Mouse (Mus musculus): Measurements from ENCODE around the gene Khdrbs1. TPM values are rescaled to one million over a fixed set of nuclear protein-coding genes. Genes with fewer than 3 reads are reported as not detected.
"Not testable (repeated sequence)": the region's sequence is repeated elsewhere in the genome, so short reads cannot be mapped to it uniquely, and the experiment has no call there.

Gene Khdrbs1
- total RNA-seq, 1 experiment, result 58.2 TPM

DNA sequence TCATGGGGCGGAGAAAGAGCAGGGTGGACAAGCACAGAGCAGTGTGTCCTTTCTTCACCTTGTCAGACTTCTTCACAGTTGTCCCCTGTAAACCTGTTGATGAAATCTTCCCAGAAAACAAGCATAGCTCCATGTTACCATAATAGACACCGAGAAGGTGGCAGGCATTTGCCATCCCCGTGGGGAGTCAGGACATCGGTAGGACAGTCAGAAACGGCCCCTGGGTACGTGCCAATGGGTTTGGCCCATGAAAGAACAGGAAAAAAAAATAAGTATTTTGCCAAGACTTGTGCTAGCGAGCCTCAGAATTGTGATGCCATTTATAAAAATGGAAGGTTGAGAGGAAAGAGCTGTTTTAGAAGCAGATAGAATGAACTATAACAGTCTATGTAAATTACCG lies 25.7 kb upstream of the Khdrbs1 start:
- no peak overlapping the region for H3K9ac ChIP-seq (ENCODE audit: insufficient read depth, low read depth, low read length, poor library complexity, severe bottlenecking)
- H3K36me3 ChIP-seq (ENCODE audit: control insufficient read depth, insufficient read depth, low read length, poor library complexity, severe bottlenecking), result no peaks in the 10 kb centered on the region
- DNase-seq (ENCODE audit: low read depth, low spot score), result no peak
- no peaks in the 10 kb centered on the region for H3K9me3 ChIP-seq (ENCODE audit: control insufficient read depth, insufficient read depth, low read depth, low read length)
- in situ Hi-C loops (cut with MboI; ENCODE audit: low sequenced_read_pairs in 2 of 2, unreplicated experiment in 2 of 2), result no loop called here
- peaks cover 0 to 10% of the 10 kb centered on the region in 2 experiments; a peak in 2 of 4 replicates for H3K4me1 ChIP-seq (ENCODE audit: control insufficient read depth in 2 of 2, insufficient read depth in 2 of 2, low read length in 2 of 2, poor library complexity in 1 of 2)
- H3K4me3 ChIP-seq (ENCODE audit: insufficient read depth in 1 of 2, low read depth in 1 of 2, low read length in 2 of 2, poor library complexity in 1 of 2, severe bottlenecking in 1 of 2), result no peak overlapping the region
- no peak for TF ChIP-seq HCFC1 (IDR thresholded peaks at IDR 0.05; ENCODE audit: borderline replicate concordance, insufficient read depth, low read length)
- no peak for TF ChIP-seq MAFK (IDR thresholded peaks at IDR 0.05; ENCODE audit: insufficient read depth, low read depth, low read length)
- no peak for TF ChIP-seq ZNF384 (IDR thresholded peaks at IDR 0.05; ENCODE audit: low read depth, low read length)
- H3K27ac ChIP-seq (ENCODE audit: insufficient read depth, low read depth, low read length, poor library complexity, severe bottlenecking), result no peak overlapping the region

GRCm38 (mm10) chr4:129765351-129765750 lies 23.2 kb upstream of the Khdrbs1 start:
- Histone ChIP-seq H3K36me3 (ENCODE audit: control insufficient read depth, insufficient read depth, low read length, poor library complexity, severe bottlenecking) (no peaks in the 10 kb centered on the region), H3K9me3 (ENCODE audit: control insufficient read depth, insufficient read depth, low read depth, low read length) (no peaks in the 10 kb centered on the region), H3K4me1 (ENCODE audit: control insufficient read depth in 2 of 2, insufficient read depth in 2 of 2, low read length in 2 of 2, poor library complexity in 1 of 2) (no peaks in the 10 kb centered on the region), H3K9ac (ENCODE audit: insufficient read depth, low read depth, low read length, poor library complexity, severe bottlenecking) (no peak overlapping the region), H3K4me3 (ENCODE audit: insufficient read depth in 1 of 2, low read depth in 1 of 2, low read length in 2 of 2, poor library complexity in 1 of 2, severe bottlenecking in 1 of 2) (no peak overlapping the region), H3K27ac (ENCODE audit: insufficient read depth, low read depth, low read length, poor library complexity, severe bottlenecking) (no peak overlapping the region)
- TF ChIP-seq MAFK (IDR thresholded peaks at IDR 0.05; ENCODE audit: insufficient read depth, low read depth, low read length) (no peak), ZC3H11A (IDR thresholded peaks at IDR 0.05; ENCODE audit: borderline replicate concordance, low read depth, low read length) (no peak), CHD2 (IDR thresholded peaks at IDR 0.05; ENCODE audit: low read depth, low read length) (no peak), ZNF384 (IDR thresholded peaks at IDR 0.05; ENCODE audit: low read depth, low read length) (no peak), HCFC1 (IDR thresholded peaks at IDR 0.05; ENCODE audit: borderline replicate concordance, insufficient read depth, low read length) (no peak)
- in situ Hi-C loops (cut with MboI; ENCODE audit: low sequenced_read_pairs in 2 of 2, unreplicated experiment in 2 of 2), result no loop called here
- no peak for DNase-seq (ENCODE audit: low read depth, low spot score)

- H3K36me3 ChIP-seq (ENCODE audit: control insufficient read depth, insufficient read depth, low read length, poor library complexity, severe bottlenecking); H3K9ac ChIP-seq (ENCODE audit: insufficient read depth, low read depth, low read length, poor library complexity, severe bottlenecking); H3K9me3 ChIP-seq (ENCODE audit: control insufficient read depth, insufficient read depth, low read depth, low read length); DNase-seq (ENCODE audit: low read depth, low spot score); H3K4me3 ChIP-seq (ENCODE audit: insufficient read depth in 1 of 2, low read depth in 1 of 2, low read length in 2 of 2, poor library complexity in 1 of 2, severe bottlenecking in 1 of 2); H3K4me1 ChIP-seq (ENCODE audit: control insufficient read depth in 2 of 2, insufficient read depth in 2 of 2, low read length in 2 of 2, poor library complexity in 1 of 2); in situ Hi-C loops (cut with MboI; ENCODE audit: low sequenced_read_pairs in 2 of 2, unreplicated experiment in 2 of 2); H3K27ac ChIP-seq (ENCODE audit: insufficient read depth, low read depth, low read length, poor library complexity, severe bottlenecking): not testable (repeated sequence)
These were observed 20.4 kb upstream of the Khdrbs1 start for GRCm38 (mm10) chr4:129762496-129762895.

DNA sequence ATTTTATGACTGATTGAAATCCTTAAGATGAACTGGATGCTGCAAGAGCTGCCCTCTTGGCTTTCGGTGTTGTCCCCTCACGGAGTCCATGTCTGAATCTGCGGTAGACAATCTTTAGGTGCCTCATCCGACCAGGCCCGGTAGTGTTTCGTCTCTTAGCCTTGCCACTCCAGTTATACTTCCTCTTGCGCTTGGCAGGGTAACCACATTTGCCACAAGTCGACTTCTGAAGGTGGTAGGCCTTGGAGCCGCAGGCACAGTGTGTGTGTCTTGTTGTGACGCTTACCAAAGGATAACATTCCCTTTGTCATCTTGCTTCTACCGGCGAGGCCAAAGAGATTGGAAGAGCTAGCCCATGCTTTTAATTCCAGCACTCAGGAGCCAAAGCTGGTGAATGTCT lies 19.5 kb upstream of the Khdrbs1 start:
- TF ChIP-seq CHD2 (IDR thresholded peaks at IDR 0.05; ENCODE audit: low read depth, low read length) (no peak), ZNF384 (IDR thresholded peaks at IDR 0.05; ENCODE audit: low read depth, low read length) (no peak), MAFK (IDR thresholded peaks at IDR 0.05; ENCODE audit: insufficient read depth, low read depth, low read length) (no peak), ZC3H11A (IDR thresholded peaks at IDR 0.05; ENCODE audit: borderline replicate concordance, low read depth, low read length) (no peak), HCFC1 (IDR thresholded peaks at IDR 0.05; ENCODE audit: borderline replicate concordance, insufficient read depth, low read length) (no peak)
- Histone ChIP-seq H3K9ac (ENCODE audit: insufficient read depth, low read depth, low read length, poor library complexity, severe bottlenecking) (no peak overlapping the region), H3K9me3 (ENCODE audit: control insufficient read depth, insufficient read depth, low read depth, low read length) (no peaks in the 10 kb centered on the region), H3K27ac (ENCODE audit: insufficient read depth, low read depth, low read length, poor library complexity, severe bottlenecking) (no peak overlapping the region), H3K4me3 (ENCODE audit: insufficient read depth in 1 of 2, low read depth in 1 of 2, low read length in 2 of 2, poor library complexity in 1 of 2, severe bottlenecking in 1 of 2) (no peak overlapping the region), H3K4me1 (ENCODE audit: control insufficient read depth in 2 of 2, insufficient read depth in 2 of 2, low read length in 2 of 2, poor library complexity in 1 of 2) (no peaks in the 10 kb centered on the region; a peak in 1 of 4 replicates), H3K36me3 (ENCODE audit: control insufficient read depth, insufficient read depth, low read length, poor library complexity, severe bottlenecking) (no peaks in the 10 kb centered on the region)
- DNase-seq (ENCODE audit: low read depth, low spot score), result no peak
- in situ Hi-C loops (cut with MboI; ENCODE audit: low sequenced_read_pairs in 2 of 2, unreplicated experiment in 2 of 2), result no loop called here

- Histone ChIP-seq H3K36me3 (ENCODE audit: control insufficient read depth, insufficient read depth, low read length, poor library complexity, severe bottlenecking) (no peaks in the 10 kb centered on the region), H3K4me3 (ENCODE audit: insufficient read depth in 1 of 2, low read depth in 1 of 2, low read length in 2 of 2, poor library complexity in 1 of 2, severe bottlenecking in 1 of 2) (no peak overlapping the region), H3K9me3 (ENCODE audit: control insufficient read depth, insufficient read depth, low read depth, low read length) (no peaks in the 10 kb centered on the region), H3K9ac (ENCODE audit: insufficient read depth, low read depth, low read length, poor library complexity, severe bottlenecking) (no peak overlapping the region), H3K27ac (ENCODE audit: insufficient read depth, low read depth, low read length, poor library complexity, severe bottlenecking) (no peak overlapping the region), H3K4me1 (ENCODE audit: control insufficient read depth in 2 of 2, insufficient read depth in 2 of 2, low read length in 2 of 2, poor library complexity in 1 of 2) (peaks cover 2 to 8% of the 10 kb centered on the region in 2 experiments; a peak in 3 of 4 replicates)
- in situ Hi-C loops (cut with MboI; ENCODE audit: low sequenced_read_pairs in 2 of 2, unreplicated experiment in 2 of 2), result no loop called here
- no peak for DNase-seq (ENCODE audit: low read depth, low spot score)
- TF ChIP-seq CHD2 (IDR thresholded peaks at IDR 0.05; ENCODE audit: low read depth, low read length), result no peak
- TF ChIP-seq ZNF384 (IDR thresholded peaks at IDR 0.05; ENCODE audit: low read depth, low read length), result no peak
- no peak for TF ChIP-seq MAFK (IDR thresholded peaks at IDR 0.05; ENCODE audit: insufficient read depth, low read depth, low read length)
- TF ChIP-seq HCFC1 (IDR thresholded peaks at IDR 0.05; ENCODE audit: borderline replicate concordance, insufficient read depth, low read length), result no peak
- TF ChIP-seq ZC3H11A (IDR thresholded peaks at IDR 0.05; ENCODE audit: borderline replicate concordance, low read depth, low read length), result no peak
These were observed 13.4 kb upstream of the Khdrbs1 start for GRCm38 (mm10) chr4:129755455-129755854.
